Mouse (Mus musculus): ENCODE measurements around the gene S100a10. TPM values are rescaled to one million over a fixed set of nuclear protein-coding genes. Genes with fewer than 3 reads are reported as not detected.

The S100a10 gene
- total RNA-seq, 2 experiments from 2014 or later, result 66.3 to 71.8 TPM

- no peak for DNase-seq (ENCODE audit: low spot score in 2 of 2)
Observed at GRCm38 (mm10) chr3:93579317-93580038, 24.6 kb downstream of the S100a10 start.

- no peak for DNase-seq (ENCODE audit: low spot score in 2 of 2)
Observed at GRCm38 (mm10) chr3:93580039-93580403, 25.1 kb downstream of the S100a10 start.

GRCm38 (mm10) chr3:93580946-93581345 lies 26.1 kb downstream of the S100a10 start:
- no peak for DNase-seq (ENCODE audit: low spot score in 2 of 2)

GRCm38 (mm10) chr3:93581687-93582086 lies 26.8 kb downstream of the S100a10 start:
- DNase-seq (ENCODE audit: low spot score in 2 of 2), result no peak

- DNase-seq (ENCODE audit: low spot score in 2 of 2), result no peak
Observed at GRCm38 (mm10) chr3:93583056-93583455, 28.2 kb downstream of the S100a10 start.

- DNase-seq (ENCODE audit: low spot score in 2 of 2), result no peak
Observed at GRCm38 (mm10) chr3:93589629-93590028, 34.7 kb downstream of the S100a10 start.

DNA sequence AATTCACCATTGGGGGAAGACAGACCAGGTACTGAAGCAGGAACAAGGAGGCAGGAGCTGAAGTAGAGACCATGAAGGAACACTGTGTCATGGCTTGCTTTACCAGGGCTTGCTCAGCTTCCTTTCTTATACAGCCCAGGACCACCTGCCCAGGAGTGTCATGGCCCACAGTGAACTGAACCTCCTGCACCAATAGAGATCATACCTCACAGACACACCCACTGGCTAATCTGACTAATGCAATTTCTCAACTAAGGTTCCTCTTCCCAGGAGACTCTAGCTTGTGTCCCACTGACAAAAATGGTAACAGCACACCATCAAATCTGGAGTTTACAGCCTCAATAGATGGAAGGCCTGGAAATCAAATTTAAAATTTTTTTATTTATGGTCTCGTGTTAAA lies 35.4 kb downstream of the S100a10 start:
- DNase-seq (ENCODE audit: low spot score in 2 of 2), result no peak

DNA sequence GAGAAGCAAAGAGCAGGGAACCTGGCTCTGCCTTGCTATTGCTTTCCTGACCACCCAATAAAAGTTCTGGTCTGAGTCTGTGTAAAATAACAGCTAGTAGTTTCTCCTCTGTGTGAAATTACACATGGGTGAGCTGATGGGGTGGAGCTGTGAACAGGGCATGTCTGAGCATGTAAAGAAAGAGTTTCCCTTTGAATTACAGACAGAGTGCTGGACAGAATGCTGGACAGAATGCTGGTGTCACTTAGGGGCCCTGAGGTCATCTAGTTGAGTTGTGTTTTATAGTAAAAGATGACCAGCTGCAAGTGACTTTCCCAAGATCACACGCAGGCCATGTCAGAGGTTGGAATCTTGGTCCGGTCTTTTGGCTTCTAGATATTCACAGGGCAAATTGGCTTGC lies 37.2 kb downstream of the S100a10 start:
- no peak for DNase-seq (ENCODE audit: low spot score in 2 of 2)

GRCm38 (mm10) chr3:93592976-93593375 lies 38.1 kb downstream of the S100a10 start:
- no peak for DNase-seq (ENCODE audit: low spot score in 2 of 2)

- DNase-seq (ENCODE audit: low spot score in 2 of 2), result peak; percentile 6 to 17
Observed at GRCm38 (mm10) chr3:93593512-93593911, 38.6 kb downstream of the S100a10 start.

GRCm38 (mm10) chr3:93596632-93597031 lies 41.8 kb downstream of the S100a10 start:
- DNase-seq (ENCODE audit: low spot score in 2 of 2), result no peak

DNA sequence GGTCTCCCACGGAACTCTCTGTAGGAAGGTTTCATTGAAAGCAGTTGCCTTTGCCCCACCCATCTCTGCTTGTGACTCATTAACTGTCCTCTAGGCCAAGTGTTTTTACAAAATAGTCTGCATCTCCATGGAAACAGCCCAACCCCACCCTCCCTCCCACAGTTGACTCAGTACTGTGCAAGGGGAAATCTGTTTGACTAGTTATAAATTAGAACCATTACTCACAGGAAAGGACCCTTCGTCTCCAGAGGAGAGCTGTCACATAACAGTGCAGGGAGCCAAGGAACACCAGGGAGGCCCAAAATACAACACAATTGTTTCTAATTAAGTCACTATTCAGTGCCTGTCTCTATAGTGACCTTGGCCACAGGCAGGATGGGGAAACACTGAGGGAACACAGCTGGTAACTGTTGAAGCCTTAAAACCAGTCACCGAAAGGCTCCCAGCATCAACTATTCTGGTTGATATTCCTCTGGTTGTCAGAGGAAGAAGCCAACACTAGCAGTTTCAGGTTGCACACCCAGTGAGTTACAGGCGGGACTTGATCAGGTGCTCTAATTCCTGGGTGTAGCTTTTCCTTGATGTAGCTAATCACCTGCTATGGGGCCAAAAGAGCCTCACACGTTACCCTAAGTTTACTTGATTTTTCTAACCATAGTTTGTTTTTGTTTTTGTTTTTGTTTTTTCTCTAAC lies 42.5 kb downstream of the S100a10 start:
- DNase-seq (ENCODE audit: low spot score in 2 of 2), result peak; percentile 10 to 15

DNA sequence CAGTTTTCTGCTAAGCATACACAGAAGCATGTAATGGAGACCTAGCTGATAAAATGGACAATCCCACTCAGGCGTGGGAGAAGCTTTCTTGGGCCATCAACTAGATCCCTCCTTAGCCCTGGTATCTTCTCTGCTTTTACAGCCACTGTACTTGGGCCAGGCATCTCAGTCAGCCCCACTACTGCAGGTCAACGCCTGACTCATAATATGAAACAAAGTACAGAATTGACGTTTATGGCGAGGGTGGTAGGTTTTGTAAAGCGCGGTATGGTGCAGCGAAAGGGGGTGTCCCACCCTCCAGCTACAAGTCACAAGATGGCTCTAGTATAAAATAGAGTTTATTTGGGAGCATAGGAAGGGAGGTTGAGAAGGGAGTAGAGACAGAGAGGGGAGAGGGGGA lies 43.1 kb downstream of the S100a10 start:
- DNase-seq (ENCODE audit: low spot score in 2 of 2), result no peak

GRCm38 (mm10) chr3:93600206-93600605 lies 45.3 kb downstream of the S100a10 start:
- no peak for DNase-seq (ENCODE audit: low spot score in 2 of 2)

DNA sequence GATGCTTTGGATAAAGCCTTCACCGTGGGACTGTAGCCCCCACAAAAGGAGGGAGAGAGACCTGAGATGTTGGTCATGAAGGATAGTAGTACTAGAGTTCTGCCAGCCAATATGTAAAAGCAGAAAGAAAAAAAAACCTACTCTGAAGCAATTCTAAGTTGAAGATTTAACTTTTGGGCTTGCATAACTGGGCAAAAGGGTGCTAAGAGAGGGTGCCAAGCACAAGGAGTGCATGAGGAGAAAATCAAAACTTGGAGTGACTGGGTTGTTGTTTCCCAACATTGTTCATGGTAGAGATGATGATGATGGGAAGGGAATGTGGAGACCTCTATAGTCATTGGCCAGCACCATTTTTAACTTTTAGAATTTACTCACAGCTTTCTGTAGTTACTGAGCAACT lies 47.0 kb downstream of the S100a10 start:
- DNase-seq (ENCODE audit: low spot score in 2 of 2), result no peak

DNA sequence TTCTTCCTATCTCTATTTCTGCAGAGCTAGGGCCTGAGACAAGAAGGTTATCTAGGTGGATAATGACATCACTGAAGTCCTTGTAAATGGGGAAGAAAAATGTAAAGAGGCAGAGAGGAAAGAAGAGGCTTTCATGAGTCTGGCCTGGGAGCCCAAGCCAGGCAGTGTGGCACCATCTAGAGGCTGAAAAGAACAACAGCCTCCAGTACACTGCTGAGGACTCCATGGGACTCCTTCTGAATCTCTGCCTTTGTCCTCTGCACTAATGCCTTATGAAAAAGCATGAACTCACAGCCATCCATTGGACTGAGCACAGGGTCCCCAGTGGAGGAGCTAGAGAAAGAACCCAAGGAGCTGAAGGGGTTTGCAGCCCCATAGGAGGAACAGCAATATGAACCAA lies 54.1 kb downstream of the S100a10 start:
- peak; percentile 13 to 32 for DNase-seq (ENCODE audit: low spot score in 2 of 2)

Other genes starting within 250 kb of the S100a10 start
- gene Hrnr, start 235.3 kb upstream of the S100a10 start, total RNA-seq (2021), result not detected
- not detected for gene Rptn, start 161.4 kb upstream of the S100a10 start, total RNA-seq (2021)
- gene Tchh, start 112.8 kb upstream of the S100a10 start, total RNA-seq (2021), result 1 to 10 TPM; 1.4 to 1.6 TPM
- not detected for gene Tchhl1, start 86.3 kb upstream of the S100a10 start, total RNA-seq (2021)
- gene S100a11, start 34.6 kb upstream of the S100a10 start, total RNA-seq (2021), result 10 to 100 TPM; 16.1 to 20.2 TPM
- gene Tdpoz2, start 97.6 kb downstream of the S100a10 start, total RNA-seq (2021), result not detected
- gene Tdpoz1, start 121.2 kb downstream of the S100a10 start, total RNA-seq (2021), result not detected
- not detected for gene Gm37596, start 138.0 kb downstream of the S100a10 start, total RNA-seq (2021)
- not detected for gene Gm5773, start 217.9 kb downstream of the S100a10 start, total RNA-seq (2021)
- gene Tdpoz4, start 241.3 kb downstream of the S100a10 start, total RNA-seq (2021), result not detected

All from layer of hippocampus, postnatal 10 days (tissue).